Mouse (Mus musculus): ENCODE data around the gene 1700016C15Rik. TPM values are rescaled to one million over a fixed set of nuclear protein-coding genes. Genes with fewer than 3 reads are reported as not detected.

Gene 1700016C15Rik
- polyA plus RNA-seq, 1 experiment from 2014 or later: not detected

- ATAC-seq (replicated peaks; ENCODE audit: low FRiP score) (no peak), DNase-seq (ENCODE audit: low spot score) (no peak)
- WGBS: 89% methylated on average over 3 of the region's 3 CpGs
- Histone ChIP-seq H3K27me3 (ENCODE audit: control insufficient read depth, insufficient read depth, low read length) (no peaks in the 10 kb centered on the region), H3K4me1 (replicated peaks; ENCODE audit: control insufficient read depth, insufficient read depth, low read length) (no peaks in the 10 kb centered on the region), H3K9me3 (ENCODE audit: control insufficient read depth, low read length) (no peaks in the 10 kb centered on the region), H3K4me2 (ENCODE audit: low read depth, low read length, severe bottlenecking) (no peak overlapping the region), H3K36me3 (ENCODE audit: control insufficient read depth, insufficient read depth, low read length) (no peaks in the 10 kb centered on the region), H3K4me3 (ENCODE audit: low read depth, low read length) (no peak overlapping the region), H3K9ac (ENCODE audit: low read length) (no peak overlapping the region), H3K27ac (ENCODE audit: low read depth, low read length) (no peak overlapping the region)
These were observed 1.6 kb upstream of the 1700016C15Rik start for GRCm38 (mm10) chr1:177727883-177728525.

GRCm38 (mm10) chr1:177731973-177732372 lies 2.4 kb downstream of the 1700016C15Rik start:
- no peaks in the 10 kb centered on the region for H3K9me3 ChIP-seq (ENCODE audit: control insufficient read depth, low read length)
- DNase-seq (ENCODE audit: low spot score): no peak

GRCm38 (mm10) chr1:177737505-177738105 lies 8.0 kb downstream of the 1700016C15Rik start:
- no peak overlapping the region for H3K4me3 ChIP-seq (ENCODE audit: low read depth, low read length)
- no peaks in the 10 kb centered on the region for H3K4me1 ChIP-seq (replicated peaks; ENCODE audit: control insufficient read depth, insufficient read depth, low read length)
- 74% methylated on average over 6 of the region's 6 CpGs for WGBS
- no peak overlapping the region for H3K4me2 ChIP-seq (ENCODE audit: low read depth, low read length, severe bottlenecking)
- H3K9ac ChIP-seq (ENCODE audit: low read length): no peak overlapping the region
- no peaks in the 10 kb centered on the region for H3K9me3 ChIP-seq (ENCODE audit: control insufficient read depth, low read length)
- H3K27me3 ChIP-seq (ENCODE audit: control insufficient read depth, insufficient read depth, low read length): no peaks in the 10 kb centered on the region
- H3K36me3 ChIP-seq (ENCODE audit: control insufficient read depth, insufficient read depth, low read length): no peaks in the 10 kb centered on the region
- no peak overlapping the region for H3K27ac ChIP-seq (ENCODE audit: low read depth, low read length)
- DNase-seq (ENCODE audit: low spot score) (no peak), ATAC-seq (replicated peaks; ENCODE audit: low FRiP score) (no peak)

More at GRCm38 (mm10) chr1:177731973-177732372, 2.4 kb downstream of the 1700016C15Rik start:
- ATAC-seq (replicated peaks; ENCODE audit: low FRiP score): no peak
- Histone ChIP-seq H3K9ac (ENCODE audit: low read length) (no peak overlapping the region), H3K27ac (ENCODE audit: low read depth, low read length) (no peak overlapping the region), H3K4me3 (ENCODE audit: low read depth, low read length) (no peak overlapping the region), H3K27me3 (ENCODE audit: control insufficient read depth, insufficient read depth, low read length) (no peaks in the 10 kb centered on the region), H3K36me3 (ENCODE audit: control insufficient read depth, insufficient read depth, low read length) (no peaks in the 10 kb centered on the region), H3K4me1 (replicated peaks; ENCODE audit: control insufficient read depth, insufficient read depth, low read length) (no peaks in the 10 kb centered on the region), H3K4me2 (ENCODE audit: low read depth, low read length, severe bottlenecking) (no peak overlapping the region)
- WGBS: 92% methylated on average over 3 of the region's 3 CpGs

GRCm38 (mm10) chr1:177740707-177741106 lies 11.1 kb downstream of the 1700016C15Rik start:
- Histone ChIP-seq H3K27ac (ENCODE audit: low read depth, low read length) (no peak overlapping the region), H3K9ac (ENCODE audit: low read length) (no peak overlapping the region), H3K36me3 (ENCODE audit: control insufficient read depth, insufficient read depth, low read length) (no peaks in the 10 kb centered on the region), H3K9me3 (ENCODE audit: control insufficient read depth, low read length) (no peaks in the 10 kb centered on the region), H3K4me1 (replicated peaks; ENCODE audit: control insufficient read depth, insufficient read depth, low read length) (no peaks in the 10 kb centered on the region), H3K27me3 (ENCODE audit: control insufficient read depth, insufficient read depth, low read length) (no peaks in the 10 kb centered on the region), H3K4me3 (ENCODE audit: low read depth, low read length) (no peak overlapping the region), H3K4me2 (ENCODE audit: low read depth, low read length, severe bottlenecking) (no peak overlapping the region)
- no peak for DNase-seq (ENCODE audit: low spot score)
- no peak for ATAC-seq (replicated peaks; ENCODE audit: low FRiP score)
- WGBS: 68% methylated on average over 1 of the region's 1 CpGs

- Histone ChIP-seq H3K9ac (ENCODE audit: low read length) (no peak overlapping the region), H3K4me2 (ENCODE audit: low read depth, low read length, severe bottlenecking) (no peak overlapping the region), H3K4me1 (replicated peaks; ENCODE audit: control insufficient read depth, insufficient read depth, low read length) (no peaks in the 10 kb centered on the region), H3K27me3 (ENCODE audit: control insufficient read depth, insufficient read depth, low read length) (no peaks in the 10 kb centered on the region), H3K4me3 (ENCODE audit: low read depth, low read length) (no peak overlapping the region), H3K27ac (ENCODE audit: low read depth, low read length) (no peak overlapping the region), H3K9me3 (ENCODE audit: control insufficient read depth, low read length) (no peaks in the 10 kb centered on the region), H3K36me3 (ENCODE audit: control insufficient read depth, insufficient read depth, low read length) (no peaks in the 10 kb centered on the region)
- no peak for ATAC-seq (replicated peaks; ENCODE audit: low FRiP score)
- 66% methylated on average over 1 of the region's 1 CpGs for WGBS
- DNase-seq (ENCODE audit: low spot score): no peak
These were observed 12.5 kb downstream of the 1700016C15Rik start for GRCm38 (mm10) chr1:177742119-177742518.

- Histone ChIP-seq H3K4me3 (ENCODE audit: low read depth, low read length) (no peak overlapping the region), H3K36me3 (ENCODE audit: control insufficient read depth, insufficient read depth, low read length) (no peaks in the 10 kb centered on the region), H3K4me2 (ENCODE audit: low read depth, low read length, severe bottlenecking) (no peak overlapping the region), H3K9me3 (ENCODE audit: control insufficient read depth, low read length) (peaks cover 3% of the 10 kb centered on the region; the same call in 1 of the 2 replicates), H3K27me3 (ENCODE audit: control insufficient read depth, insufficient read depth, low read length) (no peaks in the 10 kb centered on the region), H3K27ac (ENCODE audit: low read depth, low read length) (no peak overlapping the region), H3K9ac (ENCODE audit: low read length) (no peak overlapping the region), H3K4me1 (replicated peaks; ENCODE audit: control insufficient read depth, insufficient read depth, low read length) (no peaks in the 10 kb centered on the region)
- no peak for ATAC-seq (replicated peaks; ENCODE audit: low FRiP score)
- DNase-seq (ENCODE audit: low spot score): no peak
- 78% methylated on average over 7 of the region's 7 CpGs for WGBS
These were observed 15.1 kb downstream of the 1700016C15Rik start for GRCm38 (mm10) chr1:177744521-177745325.

GRCm38 (mm10) chr1:177747869-177748540 lies 18.4 kb downstream of the 1700016C15Rik start:
- no peak overlapping the region for H3K4me3 ChIP-seq (ENCODE audit: low read depth, low read length)
- H3K9ac ChIP-seq (ENCODE audit: low read length): no peak overlapping the region
- H3K9me3 ChIP-seq (ENCODE audit: control insufficient read depth, low read length): peaks cover 6% of the 10 kb centered on the region; the same call in 1 of the 2 replicates
- no peak overlapping the region for H3K4me2 ChIP-seq (ENCODE audit: low read depth, low read length, severe bottlenecking)
- WGBS: 94% methylated on average over 6 of the region's 6 CpGs
- H3K27me3 ChIP-seq (ENCODE audit: control insufficient read depth, insufficient read depth, low read length): no peaks in the 10 kb centered on the region
- H3K4me1 ChIP-seq (replicated peaks; ENCODE audit: control insufficient read depth, insufficient read depth, low read length): no peaks in the 10 kb centered on the region
- ATAC-seq (replicated peaks; ENCODE audit: low FRiP score): no peak
- DNase-seq (ENCODE audit: low spot score): no peak
- no peaks in the 10 kb centered on the region for H3K36me3 ChIP-seq (ENCODE audit: control insufficient read depth, insufficient read depth, low read length)
- H3K27ac ChIP-seq (ENCODE audit: low read depth, low read length): no peak overlapping the region

GRCm38 (mm10) chr1:177753496-177753895 lies 23.9 kb downstream of the 1700016C15Rik start:
- Histone ChIP-seq H3K27ac (ENCODE audit: low read depth, low read length) (no peak overlapping the region), H3K4me1 (replicated peaks; ENCODE audit: control insufficient read depth, insufficient read depth, low read length) (no peaks in the 10 kb centered on the region), H3K4me2 (ENCODE audit: low read depth, low read length, severe bottlenecking) (no peak overlapping the region), H3K36me3 (ENCODE audit: control insufficient read depth, insufficient read depth, low read length) (no peaks in the 10 kb centered on the region), H3K9ac (ENCODE audit: low read length) (no peak overlapping the region), H3K9me3 (ENCODE audit: control insufficient read depth, low read length) (peaks cover 6% of the 10 kb centered on the region; the same call in 1 of the 2 replicates), H3K27me3 (ENCODE audit: control insufficient read depth, insufficient read depth, low read length) (no peaks in the 10 kb centered on the region), H3K4me3 (ENCODE audit: low read depth, low read length) (no peak overlapping the region)
- ATAC-seq (replicated peaks; ENCODE audit: low FRiP score): no peak
- DNase-seq (ENCODE audit: low spot score): no peak
- WGBS: 75% methylated on average over 1 of the region's 1 CpGs

Measured in forebrain, embryonic 11.5 days (tissue).